Mouse (Mus musculus): ENCODE measurements around the gene Ank2. TPM values are rescaled to one million over a fixed set of nuclear protein-coding genes. Genes with fewer than 3 reads are reported as not detected.
"Not testable (repeated sequence)": the region's sequence is repeated elsewhere in the genome, so short reads cannot be mapped to it uniquely, and the experiment has no call there.

The Ank2 gene
- total RNA-seq, 2 experiments from 2014 or later = 969 to 1,019 TPM

- intact Hi-C loops (cut with DNase I) = loop anchor here (5.0 kb wide), 1 partner anchor 101 kb away; the partner anchor contains the start of genes Larp7 and Zgrf1
- no peak for DNase-seq (ENCODE audit: low spot score in 2 of 2)
Observed at GRCm38 (mm10) chr3:127451741-127452140, 47.4 kb downstream of the Ank2 start.

GRCm38 (mm10) chr3:127451070-127451469 is 48.1 kb downstream of the Ank2 start:
- intact Hi-C loops (cut with DNase I) = loop anchor here (5.0 kb wide), 1 partner anchor 101 kb away; the partner anchor contains the start of genes Larp7 and Zgrf1
- DNase-seq (ENCODE audit: low spot score in 2 of 2) = peak; percentile 39 to 52

GRCm38 (mm10) chr3:127446173-127446572 is 53.0 kb downstream of the Ank2 start:
- intact Hi-C loops (cut with DNase I) = loop anchor here (5.0 kb wide), 1 partner anchor 124 kb away; no protein-coding TSS in a partner anchor

GRCm38 (mm10) chr3:127433291-127433690 is 65.9 kb downstream of the Ank2 start:
- intact Hi-C loops (cut with DNase I) = loop anchor here (5.0 kb wide), 1 partner anchor 111 kb away; no protein-coding TSS in a partner anchor
- no peak for DNase-seq (ENCODE audit: low spot score in 2 of 2)

More at GRCm38 (mm10) chr3:127446173-127446572, 53.0 kb downstream of the Ank2 start:
- peak; percentile 70 to 79 for DNase-seq (ENCODE audit: low spot score in 2 of 2)

- intact Hi-C loops (cut with DNase I) = loop anchor here (5.0 kb wide), 1 partner anchor 108 kb away; no protein-coding TSS in a partner anchor
- no peak for DNase-seq (ENCODE audit: low spot score in 2 of 2)
Observed at GRCm38 (mm10) chr3:127429866-127430265, 69.3 kb downstream of the Ank2 start.

- no peak for DNase-seq (ENCODE audit: low spot score in 2 of 2)
- intact Hi-C loops (cut with DNase I) = no loop called here
Observed at GRCm38 (mm10) chr3:127428527-127428926, 70.6 kb downstream of the Ank2 start.

- intact Hi-C loops (cut with DNase I) = no loop called here
- no peak for DNase-seq (ENCODE audit: low spot score in 2 of 2)
Observed at GRCm38 (mm10) chr3:127416950-127417349, 82.2 kb downstream of the Ank2 start.

- intact Hi-C loops (cut with DNase I) = no loop called here
- DNase-seq (ENCODE audit: low spot score in 2 of 2) = no peak
Observed at GRCm38 (mm10) chr3:127414438-127414837, 84.7 kb downstream of the Ank2 start.

- intact Hi-C loops (cut with DNase I) = loop anchor here (5.0 to 10.0 kb wide), 3 partner anchors 47 to 224 kb away; no protein-coding TSS in a partner anchor
- DNase-seq (ENCODE audit: low spot score in 2 of 2) = peak; percentile 90 to 96
Observed at GRCm38 (mm10) chr3:127408684-127409550, 90.2 kb downstream of the Ank2 start.

GRCm38 (mm10) chr3:127407868-127408574 is 91.1 kb downstream of the Ank2 start:
- intact Hi-C loops (cut with DNase I) = loop anchor here (5.0 to 10.0 kb wide), 3 partner anchors 46 to 223 kb away; no protein-coding TSS in a partner anchor

GRCm38 (mm10) chr3:127406883-127407282 is 92.3 kb downstream of the Ank2 start:
- intact Hi-C loops (cut with DNase I) = loop anchor here (5.0 to 10.0 kb wide), 3 partner anchors 45 to 222 kb away; no protein-coding TSS in a partner anchor
- DNase-seq (ENCODE audit: low spot score in 2 of 2) = no peak

More at GRCm38 (mm10) chr3:127407868-127408574, 91.1 kb downstream of the Ank2 start:
- peak in 1 of 2 experiments; percentile 48 for DNase-seq (ENCODE audit: low spot score in 2 of 2)

GRCm38 (mm10) chr3:127404371-127404770 is 94.8 kb downstream of the Ank2 start:
- intact Hi-C loops (cut with DNase I) = loop anchor here (10.0 kb wide), 1 partner anchor 220 kb away; no protein-coding TSS in a partner anchor

GRCm38 (mm10) chr3:127400976-127401375 is 98.2 kb downstream of the Ank2 start:
- intact Hi-C loops (cut with DNase I) = loop anchor here (10.0 kb wide), 1 partner anchor 216 kb away; no protein-coding TSS in a partner anchor
- DNase-seq (ENCODE audit: low spot score in 2 of 2) = no peak

More at GRCm38 (mm10) chr3:127404371-127404770, 94.8 kb downstream of the Ank2 start:
- no peak for DNase-seq (ENCODE audit: low spot score in 2 of 2)

GRCm38 (mm10) chr3:127400468-127400867 is 98.7 kb downstream of the Ank2 start:
- intact Hi-C loops (cut with DNase I) = loop anchor here (10.0 kb wide), 1 partner anchor 216 kb away; no protein-coding TSS in a partner anchor

GRCm38 (mm10) chr3:127397774-127398173 is 101.4 kb downstream of the Ank2 start:
- DNase-seq (ENCODE audit: low spot score in 2 of 2) = no peak
- intact Hi-C loops (cut with DNase I) = no loop called here

More at GRCm38 (mm10) chr3:127400468-127400867, 98.7 kb downstream of the Ank2 start:
- not testable (repeated sequence) for DNase-seq (ENCODE audit: low spot score in 2 of 2)

GRCm38 (mm10) chr3:127395202-127395601 is 103.9 kb downstream of the Ank2 start:
- DNase-seq (ENCODE audit: low spot score in 2 of 2) = peak in 1 of 2 experiments; percentile 59
- intact Hi-C loops (cut with DNase I) = no loop called here

GRCm38 (mm10) chr3:127387016-127387517 is 112.1 kb downstream of the Ank2 start:
- intact Hi-C loops (cut with DNase I) = no loop called here
- peak in 1 of 2 experiments; percentile 47 for DNase-seq (ENCODE audit: low spot score in 2 of 2)

GRCm38 (mm10) chr3:127383231-127383630 is 115.9 kb downstream of the Ank2 start:
- DNase-seq (ENCODE audit: low spot score in 2 of 2) = no peak
- intact Hi-C loops (cut with DNase I) = no loop called here

GRCm38 (mm10) chr3:127376901-127377460 is 122.2 kb downstream of the Ank2 start:
- DNase-seq (ENCODE audit: low spot score in 2 of 2) = no peak

More at GRCm38 (mm10) chr3:127376901-127377460, 122.2 kb downstream of the Ank2 start:
- intact Hi-C loops (cut with DNase I) = no loop called here
